Mouse (Mus musculus) intestine, embryonic 14.5 days (tissue): Measurements from ENCODE around the gene Akap8. TPM values are rescaled to one million over a fixed set of nuclear protein-coding genes. Genes with fewer than 3 reads are reported as not detected.
A peak's percentile ranks its signal among the peaks of the same experiment; 100 is the strongest.

Experiments
- ATAC-seq: fragments of 200-750 bp; cut with Nextera tagmentation; replicated peaks from 2 replicates; pipeline ENCODE4 v1.8.0; 2017; ENCODE audit warnings: low read depth, moderate number of reproducible peaks, moderate TSS enrichment, moderate library complexity; ENCODE audit not compliant: low FRiP score, low TSS enrichment
- DNase-seq: peaks from one replicate; pipeline ENCODE4 v3.0.0-alpha.2; 2018; ENCODE audit warnings: low spot score
- H3K27ac ChIP-seq: fragments of 300-500 bp; sonication (generic); 2 replicates; pipeline ENCODE4 v1.5.1; 2014; ENCODE audit warnings: low read depth, mild to moderate bottlenecking, control low read depth
- H3K27me3 ChIP-seq: fragments of 300-500 bp; sonication (generic); replicated peaks from 2 replicates; pipeline ENCODE4 v1.6.1; 2014; ENCODE audit warnings: low read length, control low read depth; ENCODE audit not compliant: control insufficient read depth, insufficient read depth
- H3K36me3 ChIP-seq: fragments of 300-500 bp; sonication (generic); 2 replicates; pipeline ENCODE4 v1.6.1; 2014; ENCODE audit warnings: low read length, control low read depth; ENCODE audit not compliant: control insufficient read depth, insufficient read depth
- H3K4me1 ChIP-seq: fragments of 300-500 bp; sonication (generic); replicated peaks from 2 replicates; pipeline ENCODE4 v1.6.1; 2014; ENCODE audit warnings: low read length, control low read depth, mixed read lengths; ENCODE audit not compliant: control insufficient read depth, insufficient read depth
- H3K4me2 ChIP-seq: fragments of 300-500 bp; sonication (generic); 2 replicates; pipeline ENCODE4 v1.6.1; 2014; ENCODE audit warnings: low read length
- H3K4me3 ChIP-seq: fragments of 300-500 bp; sonication (generic); 2 replicates; pipeline ENCODE4 v1.5.1; 2014; ENCODE audit warnings: low read depth, low read length, control low read depth, mixed read lengths
- H3K9ac ChIP-seq: fragments of 300-500 bp; sonication (generic); 2 replicates; pipeline ENCODE4 v1.6.1; 2014; ENCODE audit warnings: mild to moderate bottlenecking, low read length
- H3K9me3 ChIP-seq: fragments of 300-500 bp; sonication (generic); 2 replicates; pipeline ENCODE4 v1.6.1; 2016; ENCODE audit warnings: low read length, control low read depth; ENCODE audit not compliant: control insufficient read depth
- WGBS: fragments of 180-500 bp; shearing (Covaris S2); extraction: QIAGEN DNeasy Blood & Tissue Kit; methylation state at CpG from one replicate; pipeline ENCODE4 v1.1.7; 2014; 5-methylcytosine and 5-hydroxymethylcytosine counted together
- polyA plus RNA-seq: library from polyadenylated mRNA; unstranded; fragments of >200 nt; fragmentation: Nextera tagmentation; extraction: Ambion mirVana; gene quantifications from 2 replicates; pipeline ENCODE4 v1.2.1, GENCODE M21; 2014

Gene Akap8
- 51.8 and 57.2 TPM in 2 replicates for polyA plus RNA-seq

GRCm38 (mm10) chr17:32320597-32321389 is at the start of gene Akap8:
Gene Akap8, minus strand, starts transcription at chr17:32321238.
- H3K4me2 ChIP-seq = peak within 1 kb of the TSS; percentile 78
- H3K27ac ChIP-seq = peak within 1 kb of the TSS; percentile 97
- peak within 1 kb of the TSS; percentile 92 for H3K4me3 ChIP-seq
- under 1% methylated on average over 80 of the region's 83 CpGs for WGBS
- peak; percentile 94 for DNase-seq
- peaks cover 42% of the 10 kb centered on the region for H3K36me3 ChIP-seq
- peak within 1 kb of the TSS; percentile 94 for H3K9ac ChIP-seq
- peaks cover 4% of the 10 kb centered on the region; the same call in 1 of the 2 replicates for H3K4me1 ChIP-seq
- H3K27me3 ChIP-seq = no peaks in the 10 kb centered on the region
- H3K9me3 ChIP-seq = no peaks in the 10 kb centered on the region
- ATAC-seq = peak; percentile 97

GRCm38 (mm10) chr17:32368991-32369578 is 48.0 kb upstream of the Akap8 start:
- Histone ChIP-seq H3K9ac (peak overlapping the region; percentile 37), H3K27ac (peak overlapping the region; percentile 43; the same call in 1 of the 2 replicates), H3K27me3 (no peaks in the 10 kb centered on the region), H3K4me3 (peak overlapping the region; percentile 33), H3K4me1 (peaks cover 4% of the 10 kb centered on the region), H3K36me3 (0 out of 2 replicates have a peak, but pooled peaks cover 5% of the 10 kb centered on the region), H3K9me3 (no peaks in the 10 kb centered on the region), H3K4me2 (peak overlapping the region; percentile 43)
- ATAC-seq (peak; percentile 81), DNase-seq (peak; percentile 74)
- 17% methylated on average over 10 of the region's 17 CpGs for WGBS

- Histone ChIP-seq H3K4me2 (no peak overlapping the region), H3K4me3 (no peak overlapping the region), H3K36me3 (peaks cover 5% of the 10 kb centered on the region; the same call in 1 of the 2 replicates), H3K27ac (no peak overlapping the region), H3K9me3 (no peaks in the 10 kb centered on the region), H3K9ac (no peak overlapping the region), H3K27me3 (no peaks in the 10 kb centered on the region), H3K4me1 (peaks cover 12% of the 10 kb centered on the region)
- DNase-seq (no peak), ATAC-seq (no peak)
- WGBS = 85% methylated on average over 11 of the region's 11 CpGs
Measured at GRCm38 (mm10) chr17:32367706-32368105, 46.7 kb upstream of the Akap8 start.

DNA sequence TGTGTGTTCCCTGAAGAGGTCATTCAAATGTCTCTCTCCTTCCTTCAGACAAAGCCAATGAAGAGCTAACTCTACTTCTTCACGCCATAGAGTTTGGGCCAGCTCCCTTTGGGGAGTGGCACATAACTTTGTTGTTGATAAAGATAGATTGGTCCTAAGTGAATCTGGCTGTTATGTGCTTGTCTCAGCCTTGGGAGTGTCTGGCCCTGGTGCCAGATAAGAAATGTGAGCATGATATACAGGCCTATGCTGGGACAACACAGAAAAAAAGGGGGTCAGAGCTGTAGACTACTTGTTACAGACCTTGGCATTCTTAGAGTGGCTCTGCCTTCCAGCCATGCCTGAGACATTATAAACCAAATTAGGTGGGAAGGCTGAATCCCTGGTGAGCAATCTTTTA is 44.3 kb upstream of the Akap8 start:
- no peaks in the 10 kb centered on the region for H3K27me3 ChIP-seq
- no peak overlapping the region for H3K4me3 ChIP-seq
- peaks cover 27% of the 10 kb centered on the region for H3K36me3 ChIP-seq
- WGBS = 57% methylated on average over 1 of the region's 1 CpGs
- H3K9ac ChIP-seq = no peak overlapping the region
- no peak overlapping the region for H3K4me2 ChIP-seq
- DNase-seq = no peak
- ATAC-seq = no peak
- no peak overlapping the region for H3K27ac ChIP-seq
- no peaks in the 10 kb centered on the region for H3K9me3 ChIP-seq
- peaks cover 15% of the 10 kb centered on the region for H3K4me1 ChIP-seq

DNA sequence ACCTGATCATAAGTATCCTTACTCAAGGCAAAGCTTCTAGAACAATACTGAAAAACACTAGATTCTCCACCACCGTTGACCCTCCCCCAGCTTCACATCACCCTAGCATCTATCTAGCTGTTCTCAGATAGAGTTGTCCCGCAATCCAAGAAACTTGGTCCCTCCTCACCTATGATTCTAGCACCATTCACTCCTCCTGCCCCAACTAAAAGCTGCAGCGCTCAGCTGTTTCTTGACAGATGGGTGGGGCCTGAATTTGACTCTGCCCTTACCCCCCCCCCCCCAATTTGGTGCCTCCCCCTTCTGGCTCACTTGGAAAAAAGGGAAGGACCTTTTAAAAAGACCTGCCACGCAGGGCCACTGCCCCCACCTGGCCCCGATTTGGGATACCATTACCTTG is 43.8 kb upstream of the Akap8 start:
- H3K27ac ChIP-seq = peak overlapping the region; percentile 44; the same call in 1 of the 2 replicates
- DNase-seq = no peak
- no peak overlapping the region for H3K9ac ChIP-seq
- no peaks in the 10 kb centered on the region for H3K9me3 ChIP-seq
- H3K27me3 ChIP-seq = no peaks in the 10 kb centered on the region
- 63% methylated on average over 5 of the region's 5 CpGs for WGBS
- H3K4me3 ChIP-seq = peak overlapping the region; percentile 94
- ATAC-seq = 0 out of 2 replicates have a peak, but pooled peaks have one; percentile 26
- H3K36me3 ChIP-seq = peaks cover 31% of the 10 kb centered on the region
- peaks cover 15% of the 10 kb centered on the region for H3K4me1 ChIP-seq
- H3K4me2 ChIP-seq = peak overlapping the region; percentile 40

DNA sequence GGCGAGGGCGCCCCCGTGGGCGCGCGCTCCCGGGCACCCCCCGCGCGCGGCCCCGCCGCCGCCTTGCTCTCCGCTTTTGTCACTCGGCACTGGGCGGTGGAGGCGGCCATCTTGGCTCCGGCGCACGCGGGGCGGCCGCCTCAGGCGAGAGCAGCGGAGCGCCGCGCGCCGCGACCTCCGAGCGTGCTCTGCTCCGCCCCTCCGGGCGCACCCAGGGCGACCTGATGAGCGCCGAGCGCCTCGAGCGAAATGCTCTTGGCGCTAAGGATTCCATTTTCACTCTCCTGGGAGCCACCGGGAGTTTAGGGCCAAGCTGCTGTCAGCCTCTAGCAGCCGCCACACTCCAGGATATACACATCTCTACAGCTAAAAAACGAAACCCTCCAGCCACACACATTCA is 43.3 kb upstream of the Akap8 start:
- ATAC-seq (peak; percentile 90), DNase-seq (peak; percentile 88)
- no peaks in the 10 kb centered on the region for H3K27me3 ChIP-seq
- peak overlapping the region; percentile 97 for H3K9ac ChIP-seq
- H3K9me3 ChIP-seq = no peaks in the 10 kb centered on the region
- H3K4me2 ChIP-seq = peak overlapping the region; percentile 40
- H3K4me1 ChIP-seq = peaks cover 15% of the 10 kb centered on the region
- peak overlapping the region; percentile 57 for H3K27ac ChIP-seq
- peak overlapping the region; percentile 94 for H3K4me3 ChIP-seq
- H3K36me3 ChIP-seq = peaks cover 36% of the 10 kb centered on the region
- under 1% methylated on average over 44 of the region's 47 CpGs for WGBS

DNA sequence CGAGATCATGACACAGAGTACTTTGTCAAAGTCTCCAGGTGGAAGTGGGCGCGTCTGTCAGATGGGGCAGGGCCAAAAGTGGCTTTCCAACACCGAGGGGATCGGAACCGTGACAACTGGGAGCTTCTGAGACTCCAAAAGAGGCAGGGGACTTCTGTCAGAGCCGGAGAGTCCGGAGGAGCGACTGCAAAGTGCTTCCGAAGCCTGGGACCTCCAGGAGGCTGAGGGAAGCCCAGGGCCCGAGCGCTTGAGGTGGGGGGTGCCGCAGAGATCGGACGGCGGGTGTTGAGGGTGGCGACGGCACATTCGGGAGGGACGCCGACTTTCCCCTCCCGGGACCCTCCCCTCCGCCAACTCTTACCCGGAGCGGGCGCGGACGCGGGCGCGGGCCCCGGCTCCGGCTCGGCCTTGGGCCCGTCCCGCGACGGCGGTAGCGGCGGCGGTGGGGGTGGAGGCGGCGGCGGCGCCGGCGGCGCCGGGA is 42.8 kb upstream of the Akap8 start:
- ATAC-seq (peak; percentile 54), DNase-seq (peak; percentile 70)
- peak overlapping the region; percentile 97 for H3K9ac ChIP-seq
- H3K27ac ChIP-seq = peak overlapping the region; percentile 57
- H3K4me3 ChIP-seq = peak overlapping the region; percentile 94
- no peaks in the 10 kb centered on the region for H3K27me3 ChIP-seq
- H3K36me3 ChIP-seq = peaks cover 41% of the 10 kb centered on the region
- H3K4me2 ChIP-seq = peak overlapping the region; percentile 91
- peaks cover 15% of the 10 kb centered on the region for H3K4me1 ChIP-seq
- no peaks in the 10 kb centered on the region for H3K9me3 ChIP-seq
- 0% methylated on average over 26 of the region's 50 CpGs for WGBS

- H3K36me3 ChIP-seq = peaks cover 51% of the 10 kb centered on the region
- no peaks in the 10 kb centered on the region for H3K9me3 ChIP-seq
- 0 out of 2 replicates have a peak overlapping the region, but pooled peaks have one; percentile 94 for H3K4me3 ChIP-seq
- H3K9ac ChIP-seq = peak overlapping the region; percentile 97
- H3K4me2 ChIP-seq = peak overlapping the region; percentile 91
- no peak overlapping the region for H3K27ac ChIP-seq
- ATAC-seq (no peak), DNase-seq (no peak)
- 78% methylated on average over 4 of the region's 4 CpGs for WGBS
- H3K4me1 ChIP-seq = peaks cover 15% of the 10 kb centered on the region
- no peaks in the 10 kb centered on the region for H3K27me3 ChIP-seq
Measured at GRCm38 (mm10) chr17:32362686-32363085, 41.6 kb upstream of the Akap8 start.
